Mouse (Mus musculus) midbrain, embryonic 14.5 days (tissue): ENCODE results near the gene Nxpe3. TPM values are rescaled to one million over a fixed set of nuclear protein-coding genes. Genes with fewer than 3 reads are reported as not detected.

ENCODE experiments used
- ATAC-seq: fragments of 200-750 bp; cut with Nextera tagmentation; 2 replicates; pipeline ENCODE4 v1.8.0; 2017; ENCODE audit warnings: moderate number of reproducible peaks, moderate library complexity; ENCODE audit not compliant: low FRiP score, low TSS enrichment
- DNase-seq: peaks from one replicate; pipeline ENCODE4 v3.0.0-alpha.2; 2015
- H3K27ac ChIP-seq: fragments of 300-500 bp; sonication (generic); replicated peaks from 2 replicates; pipeline ENCODE4 v1.5.1; 2014; ENCODE audit warnings: mild to moderate bottlenecking, low read depth, low read length, moderate library complexity
- H3K27me3 ChIP-seq: fragments of 300-500 bp; sonication (generic); 2 replicates; pipeline ENCODE4 v1.6.1; 2014; ENCODE audit warnings: low read length, control low read depth, mixed read lengths; ENCODE audit not compliant: control insufficient read depth, insufficient read depth
- H3K36me3 ChIP-seq: fragments of 300-500 bp; sonication (generic); 2 replicates; pipeline ENCODE4 v1.6.1; 2014; ENCODE audit warnings: low read length, control low read depth; ENCODE audit not compliant: control insufficient read depth, insufficient read depth
- H3K4me1 ChIP-seq: fragments of 300-500 bp; sonication (generic); 2 replicates; pipeline ENCODE4 v1.6.1; 2014; ENCODE audit warnings: mild to moderate bottlenecking, antibody characterized with exemption, low read length, control low read depth; ENCODE audit not compliant: control insufficient read depth, insufficient read depth
- H3K4me2 ChIP-seq: fragments of 300-500 bp; sonication (generic); 2 replicates; pipeline ENCODE4 v1.6.1; 2014; ENCODE audit warnings: mild to moderate bottlenecking, low read length, moderate library complexity
- H3K4me3 ChIP-seq: fragments of 300-500 bp; sonication (generic); replicated peaks from 2 replicates; pipeline ENCODE4 v1.5.1; 2014; ENCODE audit warnings: low read depth, low read length
- H3K9ac ChIP-seq: fragments of 300-500 bp; sonication (generic); replicated peaks from 2 replicates; pipeline ENCODE4 v1.6.1; 2014; ENCODE audit warnings: mild to moderate bottlenecking, low read length, moderate library complexity
- H3K9me3 ChIP-seq: fragments of 300-500 bp; sonication (generic); 2 replicates; pipeline ENCODE4 v1.6.1; 2016; ENCODE audit warnings: low read length, control low read depth, mixed read lengths; ENCODE audit not compliant: control insufficient read depth
- WGBS: fragments of 180-500 bp; shearing (Covaris S2); extraction: QIAGEN DNeasy Blood & Tissue Kit; methylation state at CpG from one replicate; pipeline ENCODE4 v1.1.7; 2014; 5-methylcytosine and 5-hydroxymethylcytosine counted together
- polyA plus RNA-seq: library from polyadenylated mRNA; unstranded; fragments of >200 nt; fragmentation: Nextera tagmentation; extraction: Ambion mirVana; gene quantifications from 2 replicates; pipeline ENCODE4 v1.2.1, GENCODE M21; 2014

The Nxpe3 gene
- polyA plus RNA-seq, 1 experiment from 2014 or later = 1.7 TPM

- Histone ChIP-seq H3K4me3 (no peak overlapping the region), H3K36me3 (no peaks in the 10 kb centered on the region), H3K4me2 (no peak overlapping the region), H3K9me3 (no peaks in the 10 kb centered on the region), H3K4me1 (no peaks in the 10 kb centered on the region), H3K27ac (no peak overlapping the region), H3K9ac (no peak overlapping the region), H3K27me3 (no peaks in the 10 kb centered on the region)
- DNase-seq (no peak), ATAC-seq (no peak)
- WGBS = 93% methylated on average over 2 of the region's 2 CpGs
Observed at GRCm38 (mm10) chr16:55837168-55837567, 57.9 kb downstream of the Nxpe3 start.

GRCm38 (mm10) chr16:55835798-55836197 is 59.3 kb downstream of the Nxpe3 start:
- Histone ChIP-seq H3K4me2 (no peak overlapping the region), H3K27me3 (no peaks in the 10 kb centered on the region), H3K4me1 (no peaks in the 10 kb centered on the region), H3K9me3 (no peaks in the 10 kb centered on the region), H3K27ac (no peak overlapping the region), H3K4me3 (no peak overlapping the region), H3K36me3 (no peaks in the 10 kb centered on the region), H3K9ac (no peak overlapping the region)
- ATAC-seq (no peak), DNase-seq (no peak)

- Histone ChIP-seq H3K27me3 (no peaks in the 10 kb centered on the region), H3K9me3 (no peaks in the 10 kb centered on the region), H3K9ac (no peak overlapping the region), H3K4me1 (no peaks in the 10 kb centered on the region), H3K36me3 (no peaks in the 10 kb centered on the region), H3K4me2 (no peak overlapping the region), H3K27ac (no peak overlapping the region), H3K4me3 (no peak overlapping the region)
- DNase-seq (no peak), ATAC-seq (no peak)
- WGBS = 86% methylated on average over 8 of the region's 8 CpGs
Observed at GRCm38 (mm10) chr16:55832617-55833016, 62.5 kb downstream of the Nxpe3 start.

- 98% methylated on average over 6 of the region's 6 CpGs for WGBS
- no peaks in the 10 kb centered on the region for H3K36me3 ChIP-seq
- H3K27ac ChIP-seq = no peak overlapping the region
- no peak overlapping the region for H3K4me2 ChIP-seq
- no peak for ATAC-seq
- H3K4me1 ChIP-seq = no peaks in the 10 kb centered on the region
- no peak for DNase-seq
- no peaks in the 10 kb centered on the region for H3K27me3 ChIP-seq
- no peaks in the 10 kb centered on the region for H3K9me3 ChIP-seq
- no peak overlapping the region for H3K9ac ChIP-seq
- H3K4me3 ChIP-seq = no peak overlapping the region
Observed at GRCm38 (mm10) chr16:55832040-55832439, 63.0 kb downstream of the Nxpe3 start.

GRCm38 (mm10) chr16:55831451-55831850 is 63.6 kb downstream of the Nxpe3 start:
- Histone ChIP-seq H3K9me3 (no peaks in the 10 kb centered on the region), H3K9ac (no peak overlapping the region), H3K4me1 (no peaks in the 10 kb centered on the region), H3K36me3 (no peaks in the 10 kb centered on the region), H3K4me3 (no peak overlapping the region), H3K27ac (no peak overlapping the region), H3K27me3 (no peaks in the 10 kb centered on the region), H3K4me2 (no peak overlapping the region)
- WGBS = 95% methylated on average over 1 of the region's 1 CpGs
- ATAC-seq (no peak), DNase-seq (no peak)

GRCm38 (mm10) chr16:55823398-55824155 is 71.5 kb downstream of the Nxpe3 start:
- no peak overlapping the region for H3K27ac ChIP-seq
- no peaks in the 10 kb centered on the region for H3K36me3 ChIP-seq
- H3K4me3 ChIP-seq = no peak overlapping the region
- H3K4me2 ChIP-seq = no peak overlapping the region
- H3K4me1 ChIP-seq = peaks cover 4% of the 10 kb centered on the region; the same call in 1 of the 2 replicates
- no peak overlapping the region for H3K9ac ChIP-seq
- DNase-seq = no peak
- no peak for ATAC-seq
- peaks cover 16% of the 10 kb centered on the region for H3K27me3 ChIP-seq
- 54% methylated on average over 11 of the region's 11 CpGs for WGBS
- no peaks in the 10 kb centered on the region for H3K9me3 ChIP-seq

GRCm38 (mm10) chr16:55822741-55823397 is 72.2 kb downstream of the Nxpe3 start:
- no peak overlapping the region for H3K9ac ChIP-seq
- WGBS = 44% methylated on average over 18 of the region's 18 CpGs
- H3K27me3 ChIP-seq = peaks cover 16% of the 10 kb centered on the region
- peaks cover under 1% of the 10 kb centered on the region; the same call in 1 of the 2 replicates for H3K36me3 ChIP-seq
- DNase-seq (no peak), ATAC-seq (no peak)
- no peaks in the 10 kb centered on the region for H3K9me3 ChIP-seq
- peaks cover 4% of the 10 kb centered on the region; the same call in 1 of the 2 replicates for H3K4me1 ChIP-seq
- H3K4me3 ChIP-seq = peak overlapping the region; percentile 78; the same call in 1 of the 2 replicates
- H3K27ac ChIP-seq = no peak overlapping the region
- peak overlapping the region; percentile 94 for H3K4me2 ChIP-seq

- no peaks in the 10 kb centered on the region for H3K9me3 ChIP-seq
- H3K9ac ChIP-seq = peak overlapping the region; percentile 74
- H3K36me3 ChIP-seq = peaks cover 4% of the 10 kb centered on the region; the same call in 1 of the 2 replicates
- H3K4me3 ChIP-seq = peak overlapping the region; percentile 78
- WGBS = under 1% methylated on average over 66 of the region's 67 CpGs
- H3K4me2 ChIP-seq = peak overlapping the region; percentile 94
- peaks cover 16% of the 10 kb centered on the region for H3K27me3 ChIP-seq
- no peak overlapping the region; the same call in 1 of the 2 replicates for H3K27ac ChIP-seq
- H3K4me1 ChIP-seq = peaks cover 4% of the 10 kb centered on the region; the same call in 1 of the 2 replicates
- peak; percentile 87 for DNase-seq
- peak; percentile 90 for ATAC-seq
Observed at GRCm38 (mm10) chr16:55821997-55822740, 72.9 kb downstream of the Nxpe3 start.
